Mouse (Mus musculus): ENCODE data around the gene Rpgrip1l. TPM values are rescaled to one million over a fixed set of nuclear protein-coding genes. Genes with fewer than 3 reads are reported as not detected.

The Rpgrip1l gene
- polyA plus RNA-seq, 1 experiment = 8.7 TPM

GRCm38 (mm10) chr8:91250966-91251365, 62.1 kb downstream of the Rpgrip1l start:
- TF ChIP-seq POLR2A (IDR thresholded peaks at IDR 0.05; ENCODE audit: low read depth, low read length) (no peak), CTCF (IDR thresholded peaks at IDR 0.05; ENCODE audit: borderline replicate concordance, insufficient read depth, low read length) (no peak)
- Histone ChIP-seq H3K4me1 (ENCODE audit: control insufficient read depth, insufficient read depth, low read length) (no peaks in the 10 kb centered on the region; the same call in 1 of the 2 replicates), H3K4me3 (ENCODE audit: insufficient read depth, low read length) (no peak overlapping the region), H3K27ac (ENCODE audit: insufficient read depth, low read length) (no peak overlapping the region)

GRCm38 (mm10) chr8:91249758-91250466, 63.1 kb downstream of the Rpgrip1l start:
- Histone ChIP-seq H3K27ac (ENCODE audit: insufficient read depth, low read length) (no peak overlapping the region), H3K4me3 (ENCODE audit: insufficient read depth, low read length) (no peak overlapping the region), H3K4me1 (ENCODE audit: control insufficient read depth, insufficient read depth, low read length) (no peaks in the 10 kb centered on the region; the same call in 1 of the 2 replicates)
- TF ChIP-seq POLR2A (IDR thresholded peaks at IDR 0.05; ENCODE audit: low read depth, low read length) = no peak
- no peak for TF ChIP-seq CTCF (IDR thresholded peaks at IDR 0.05; ENCODE audit: borderline replicate concordance, insufficient read depth, low read length)

GRCm38 (mm10) chr8:91245821-91246454, 67.1 kb downstream of the Rpgrip1l start:
- Histone ChIP-seq H3K4me3 (ENCODE audit: insufficient read depth, low read length) (no peak overlapping the region), H3K27ac (ENCODE audit: insufficient read depth, low read length) (no peak overlapping the region), H3K4me1 (ENCODE audit: control insufficient read depth, insufficient read depth, low read length) (no peaks in the 10 kb centered on the region; the same call in 1 of the 2 replicates)
- TF ChIP-seq POLR2A (IDR thresholded peaks at IDR 0.05; ENCODE audit: low read depth, low read length) = no peak
- no peak for TF ChIP-seq CTCF (IDR thresholded peaks at IDR 0.05; ENCODE audit: borderline replicate concordance, insufficient read depth, low read length)

GRCm38 (mm10) chr8:91242721-91243120, 70.3 kb downstream of the Rpgrip1l start:
- H3K4me1 ChIP-seq (ENCODE audit: control insufficient read depth, insufficient read depth, low read length) = no peaks in the 10 kb centered on the region; the same call in 1 of the 2 replicates
- TF ChIP-seq CTCF (IDR thresholded peaks at IDR 0.05; ENCODE audit: borderline replicate concordance, insufficient read depth, low read length) (no peak), POLR2A (IDR thresholded peaks at IDR 0.05; ENCODE audit: low read depth, low read length) (no peak)
- H3K27ac ChIP-seq (ENCODE audit: insufficient read depth, low read length) = no peak overlapping the region
- no peak overlapping the region for H3K4me3 ChIP-seq (ENCODE audit: insufficient read depth, low read length)

GRCm38 (mm10) chr8:91241873-91242519, 71.1 kb downstream of the Rpgrip1l start:
- Histone ChIP-seq H3K27ac (ENCODE audit: insufficient read depth, low read length) (no peak overlapping the region), H3K4me3 (ENCODE audit: insufficient read depth, low read length) (no peak overlapping the region), H3K4me1 (ENCODE audit: control insufficient read depth, insufficient read depth, low read length) (no peaks in the 10 kb centered on the region; the same call in 1 of the 2 replicates)
- TF ChIP-seq CTCF (IDR thresholded peaks at IDR 0.05; ENCODE audit: borderline replicate concordance, insufficient read depth, low read length) (no peak), POLR2A (IDR thresholded peaks at IDR 0.05; ENCODE audit: low read depth, low read length) (no peak)

- no peak overlapping the region for H3K27ac ChIP-seq (ENCODE audit: insufficient read depth, low read length)
- no peaks in the 10 kb centered on the region; the same call in 1 of the 2 replicates for H3K4me1 ChIP-seq (ENCODE audit: control insufficient read depth, insufficient read depth, low read length)
- TF ChIP-seq POLR2A (IDR thresholded peaks at IDR 0.05; ENCODE audit: low read depth, low read length) = no peak
- no peak overlapping the region for H3K4me3 ChIP-seq (ENCODE audit: insufficient read depth, low read length)
These were observed 71.7 kb downstream of the Rpgrip1l start for GRCm38 (mm10) chr8:91241371-91241770.

- Histone ChIP-seq H3K4me1 (ENCODE audit: control insufficient read depth, insufficient read depth, low read length) (no peaks in the 10 kb centered on the region; the same call in 1 of the 2 replicates), H3K4me3 (ENCODE audit: insufficient read depth, low read length) (no peak overlapping the region), H3K27ac (ENCODE audit: insufficient read depth, low read length) (no peak overlapping the region)
- TF ChIP-seq POLR2A (IDR thresholded peaks at IDR 0.05; ENCODE audit: low read depth, low read length) (no peak), CTCF (IDR thresholded peaks at IDR 0.05; ENCODE audit: borderline replicate concordance, insufficient read depth, low read length) (no peak)
These were observed 75.9 kb downstream of the Rpgrip1l start for GRCm38 (mm10) chr8:91237191-91237590.

- H3K27ac ChIP-seq (ENCODE audit: insufficient read depth, low read length) = no peak overlapping the region
- no peak overlapping the region for H3K4me3 ChIP-seq (ENCODE audit: insufficient read depth, low read length)
- H3K4me1 ChIP-seq (ENCODE audit: control insufficient read depth, insufficient read depth, low read length) = no peaks in the 10 kb centered on the region
- no peak for TF ChIP-seq CTCF (IDR thresholded peaks at IDR 0.05; ENCODE audit: borderline replicate concordance, insufficient read depth, low read length)
- no peak for TF ChIP-seq POLR2A (IDR thresholded peaks at IDR 0.05; ENCODE audit: low read depth, low read length)
These were observed 79.0 kb downstream of the Rpgrip1l start for GRCm38 (mm10) chr8:91234097-91234496.

GRCm38 (mm10) chr8:91227421-91227841, 85.6 kb downstream of the Rpgrip1l start:
- no peak overlapping the region for H3K27ac ChIP-seq (ENCODE audit: insufficient read depth, low read length)
- H3K4me1 ChIP-seq (ENCODE audit: control insufficient read depth, insufficient read depth, low read length) = no peaks in the 10 kb centered on the region
- H3K4me3 ChIP-seq (ENCODE audit: insufficient read depth, low read length) = no peak overlapping the region
- TF ChIP-seq CTCF (IDR thresholded peaks at IDR 0.05; ENCODE audit: borderline replicate concordance, insufficient read depth, low read length) = no peak
- no peak for TF ChIP-seq POLR2A (IDR thresholded peaks at IDR 0.05; ENCODE audit: low read depth, low read length)

- Histone ChIP-seq H3K4me3 (ENCODE audit: insufficient read depth, low read length) (no peak overlapping the region), H3K27ac (ENCODE audit: insufficient read depth, low read length) (no peak overlapping the region), H3K4me1 (ENCODE audit: control insufficient read depth, insufficient read depth, low read length) (no peaks in the 10 kb centered on the region)
- TF ChIP-seq CTCF (IDR thresholded peaks at IDR 0.05; ENCODE audit: borderline replicate concordance, insufficient read depth, low read length) (no peak), POLR2A (IDR thresholded peaks at IDR 0.05; ENCODE audit: low read depth, low read length) (no peak)
These were observed 88.8 kb downstream of the Rpgrip1l start for GRCm38 (mm10) chr8:91224227-91224626.

Data from embryonic fibroblast, embryonic 13.5 days (primary cell).